Mouse (Mus musculus) heart, embryonic 12.5 days (tissue): ENCODE data around the gene Plk2. TPM values are rescaled to one million over a fixed set of nuclear protein-coding genes. Genes with fewer than 3 reads are reported as not detected.
"Not testable (repeated sequence)": the region's sequence is repeated elsewhere in the genome, so short reads cannot be mapped to it uniquely, and the experiment has no call there.

Experiments used
- ATAC-seq: fragments of 200-750 bp; cut with Nextera tagmentation; 2 replicates; pipeline ENCODE4 v1.8.0; 2017; ENCODE audit warnings: moderate TSS enrichment, moderate library complexity; ENCODE audit not compliant: insufficient number of reproducible peaks, low FRiP score
- H3K27ac ChIP-seq: fragments of 300-500 bp; sonication (generic); 2 replicates; pipeline ENCODE4 v1.5.1; 2016; ENCODE audit warnings: mild to moderate bottlenecking, moderate library complexity; ENCODE audit not compliant: poor library complexity, severe bottlenecking
- H3K27me3 ChIP-seq: fragments of 300-500 bp; sonication (generic); replicated peaks from 2 replicates; pipeline ENCODE4 v1.6.1; 2016; ENCODE audit warnings: mild to moderate bottlenecking, moderate library complexity
- H3K36me3 ChIP-seq: fragments of 300-500 bp; sonication (generic); 2 replicates; pipeline ENCODE4 v1.6.1; 2016; ENCODE audit warnings: mild to moderate bottlenecking, moderate library complexity
- H3K4me1 ChIP-seq: fragments of 300-500 bp; sonication (generic); replicated peaks from 2 replicates; pipeline ENCODE4 v1.6.1; 2016; ENCODE audit warnings: mild to moderate bottlenecking
- H3K4me2 ChIP-seq: fragments of 300-500 bp; sonication (generic); 2 replicates; pipeline ENCODE4 v1.6.1; 2016; ENCODE audit warnings: mild to moderate bottlenecking, moderate library complexity
- H3K4me3 ChIP-seq: fragments of 300-500 bp; sonication (generic); 2 replicates; pipeline ENCODE4 v1.5.1; 2016; ENCODE audit warnings: mild to moderate bottlenecking
- H3K9ac ChIP-seq: fragments of 300-500 bp; sonication (generic); 2 replicates; pipeline ENCODE4 v1.6.1; 2016; ENCODE audit warnings: mild to moderate bottlenecking, moderate library complexity
- H3K9me3 ChIP-seq: fragments of 300-500 bp; sonication (generic); replicated peaks from 2 replicates; pipeline ENCODE4 v1.6.1; 2016; ENCODE audit warnings: mild to moderate bottlenecking, moderate library complexity
- WGBS: fragments of 180-500 bp; shearing (Covaris S2); methylation state at CpG from one replicate; pipeline ENCODE4 v1.1.7; 2016; 5-methylcytosine and 5-hydroxymethylcytosine counted together
- polyA plus RNA-seq: library from polyadenylated mRNA; unstranded; fragments of >200 nt; fragmentation: Nextera tagmentation; extraction: Ambion mirVana; gene quantifications from 2 replicates; pipeline ENCODE4 v1.2.1, GENCODE M21; 2016

The Plk2 gene
- 168 and 171 TPM in 2 replicates for polyA plus RNA-seq

DNA sequence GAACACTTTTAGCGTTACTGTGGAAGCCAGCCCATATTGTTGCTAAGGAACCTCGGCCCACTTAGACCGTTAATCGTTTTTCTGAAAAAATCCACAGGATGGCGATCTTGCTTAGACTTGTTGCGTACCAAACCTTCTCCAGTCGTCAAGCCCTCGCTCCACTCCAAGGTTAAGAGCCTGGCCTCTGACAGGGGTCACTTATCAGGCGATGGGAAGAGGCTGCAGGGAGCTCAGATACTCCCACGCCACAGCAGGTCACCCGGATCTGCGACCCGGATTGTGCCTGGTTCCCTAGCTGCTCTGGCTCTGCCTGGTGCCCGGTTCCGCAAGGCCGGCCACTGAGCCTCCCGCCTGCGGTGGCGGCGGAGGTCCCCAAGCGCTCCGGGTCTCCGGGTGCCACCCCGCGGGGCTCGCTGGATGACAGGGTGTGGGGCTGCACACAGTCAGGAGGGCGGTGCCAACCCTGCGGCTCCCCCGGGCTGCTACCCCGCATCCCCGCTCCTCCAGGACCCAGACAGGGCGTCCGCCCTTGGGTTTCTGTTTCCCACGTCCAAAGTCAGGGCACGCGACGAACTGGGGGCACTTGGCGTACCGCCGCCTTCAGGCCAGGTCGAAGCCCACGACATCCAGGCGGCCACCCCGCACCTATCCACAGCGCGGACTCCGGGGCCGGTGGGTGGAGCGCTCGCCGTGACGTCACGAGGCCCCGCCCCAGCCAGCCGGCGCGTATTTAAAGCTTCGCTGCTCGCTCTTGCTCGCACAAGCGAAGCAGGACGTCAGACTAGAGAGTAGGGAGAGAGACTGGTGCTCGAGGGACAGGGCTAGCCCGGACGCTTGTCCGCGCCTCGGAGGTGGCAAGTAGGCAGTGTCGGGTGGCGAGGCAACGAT is at the start of gene Plk2:
Plk2 (plus strand) TSS at position 756 of the 888 bp plus-strand sequence.
- peak within 1 kb of the TSS; percentile 85 for H3K4me2 ChIP-seq
- WGBS = under 1% methylated on average over 71 of the region's 71 CpGs
- H3K36me3 ChIP-seq = peaks cover 29% of the 10 kb centered on the region

DNA sequence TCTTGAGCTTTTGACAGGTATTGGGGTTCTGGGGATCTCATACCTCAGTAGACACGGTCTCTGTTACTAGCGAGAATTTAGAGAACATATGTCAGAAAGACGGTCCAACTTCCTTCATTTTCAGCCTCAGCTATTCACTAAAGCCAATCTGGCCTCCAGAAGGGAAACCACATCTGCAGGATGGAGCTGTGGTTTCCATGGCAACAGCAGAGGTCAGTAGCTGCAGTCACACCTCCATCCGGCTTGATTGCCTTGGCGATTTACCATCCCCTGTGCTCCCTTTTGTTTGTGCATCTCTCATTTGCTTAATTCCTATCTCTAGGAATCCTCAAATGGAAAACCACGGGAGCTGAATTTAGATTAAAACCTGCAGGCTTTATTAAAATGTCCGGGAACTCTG is 48.1 kb upstream of the Plk2 start:
- no peaks in the 10 kb centered on the region for H3K36me3 ChIP-seq
- no peak overlapping the region for H3K4me2 ChIP-seq
- H3K4me3 ChIP-seq = no peak overlapping the region
- ATAC-seq = no peak
- H3K27me3 ChIP-seq = no peaks in the 10 kb centered on the region
- H3K4me1 ChIP-seq = no peaks in the 10 kb centered on the region
- no peak overlapping the region for H3K27ac ChIP-seq
- no peak overlapping the region for H3K9ac ChIP-seq
- WGBS = 59% methylated on average over 7 of the region's 7 CpGs
- H3K9me3 ChIP-seq = no peaks in the 10 kb centered on the region

More for the DNA sequence above, at the start of gene Plk2:
- no peaks in the 10 kb centered on the region for H3K9me3 ChIP-seq
- no peaks in the 10 kb centered on the region for H3K27me3 ChIP-seq
- peaks cover 33% of the 10 kb centered on the region for H3K4me1 ChIP-seq
- H3K4me3 ChIP-seq = peak within 1 kb of the TSS; percentile 97
- peak within 1 kb of the TSS; percentile 100 for H3K9ac ChIP-seq
- peak; percentile 93 for ATAC-seq
- peak within 1 kb of the TSS; percentile 90 for H3K27ac ChIP-seq

DNA sequence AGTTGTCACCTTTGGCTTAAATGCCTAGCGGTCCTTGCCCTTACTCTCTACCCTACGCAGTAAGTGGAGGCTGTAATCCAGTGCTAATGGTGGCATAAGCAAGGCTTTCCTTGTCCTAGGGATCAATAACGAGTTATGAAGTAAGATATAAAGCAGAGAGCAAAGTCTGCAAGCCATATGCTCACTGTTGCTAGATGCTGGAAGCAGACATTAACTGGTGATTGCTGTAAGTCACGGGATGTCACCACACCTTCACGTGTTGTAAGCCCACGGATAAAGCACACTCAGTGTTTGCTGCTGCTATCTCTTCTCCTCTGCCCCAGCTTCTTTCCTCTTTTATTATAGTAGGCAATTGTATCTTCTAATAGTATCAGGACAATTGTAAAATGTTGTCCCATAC is 43.8 kb upstream of the Plk2 start:
- Histone ChIP-seq H3K36me3 (no peaks in the 10 kb centered on the region), H3K27me3 (no peaks in the 10 kb centered on the region), H3K4me1 (no peaks in the 10 kb centered on the region), H3K4me2 (no peak overlapping the region), H3K9ac (no peak overlapping the region), H3K27ac (no peak overlapping the region), H3K4me3 (no peak overlapping the region), H3K9me3 (no peaks in the 10 kb centered on the region)
- ATAC-seq = no peak
- WGBS = 72% methylated on average over 6 of the region's 6 CpGs

DNA sequence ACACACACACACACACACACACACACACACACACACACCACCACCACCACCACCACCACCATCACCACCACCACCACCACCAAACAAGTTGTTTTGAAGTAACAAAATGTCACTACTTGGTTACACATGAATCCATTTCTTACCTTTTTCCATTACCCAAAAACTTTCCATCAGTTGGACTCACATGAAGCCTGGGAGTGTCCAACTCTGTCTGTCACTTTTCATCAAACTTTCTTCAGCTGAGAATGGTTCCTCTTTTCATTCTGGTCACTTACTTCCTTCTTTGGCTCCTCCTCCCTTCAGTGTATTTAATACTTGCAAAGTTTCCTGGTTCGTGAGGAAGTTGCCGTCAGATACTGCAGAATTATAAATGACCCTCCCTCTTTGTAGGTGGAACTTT is 37.9 kb upstream of the Plk2 start, which contains the start of gene Gapt:
Gapt (minus strand) TSS at position 259 of the 400 bp plus-strand sequence.
- no peaks in the 10 kb centered on the region for H3K4me1 ChIP-seq
- no peaks in the 10 kb centered on the region for H3K27me3 ChIP-seq
- H3K4me2 ChIP-seq = no peak within 1 kb of the TSS
- H3K27ac ChIP-seq = no peak within 1 kb of the TSS
- ATAC-seq = no peak
- 78% methylated on average over 2 of the region's 2 CpGs for WGBS
- no peaks in the 10 kb centered on the region for H3K36me3 ChIP-seq
- H3K9me3 ChIP-seq = no peaks in the 10 kb centered on the region
- H3K4me3 ChIP-seq = no peak within 1 kb of the TSS
- H3K9ac ChIP-seq = no peak within 1 kb of the TSS

DNA sequence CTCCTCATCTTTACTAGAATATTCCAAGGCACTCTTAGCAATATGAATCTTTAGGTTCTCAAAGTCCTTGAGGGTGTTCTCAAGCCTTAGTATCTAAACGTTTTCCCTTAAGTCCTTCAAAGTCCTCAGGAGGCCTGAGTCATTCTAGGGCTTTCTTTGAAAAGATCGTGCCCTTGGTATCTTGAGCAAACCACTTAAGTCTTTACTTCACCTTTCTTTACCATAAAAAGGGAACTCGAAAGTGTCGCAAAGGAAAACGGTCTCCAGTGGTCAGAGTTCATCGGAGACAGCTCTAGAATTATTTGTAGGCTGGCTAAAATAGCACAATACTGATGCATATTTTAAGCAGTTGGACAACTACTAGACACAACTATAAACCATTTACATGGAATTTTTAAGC is 31.1 kb upstream of the Plk2 start:
- Histone ChIP-seq H3K9me3 (no peaks in the 10 kb centered on the region), H3K4me1 (no peaks in the 10 kb centered on the region), H3K36me3 (no peaks in the 10 kb centered on the region), H3K27ac (no peak overlapping the region), H3K9ac (no peak overlapping the region), H3K27me3 (no peaks in the 10 kb centered on the region), H3K4me2 (no peak overlapping the region), H3K4me3 (no peak overlapping the region)
- no peak for ATAC-seq
- WGBS = 76% methylated on average over 6 of the region's 6 CpGs

DNA sequence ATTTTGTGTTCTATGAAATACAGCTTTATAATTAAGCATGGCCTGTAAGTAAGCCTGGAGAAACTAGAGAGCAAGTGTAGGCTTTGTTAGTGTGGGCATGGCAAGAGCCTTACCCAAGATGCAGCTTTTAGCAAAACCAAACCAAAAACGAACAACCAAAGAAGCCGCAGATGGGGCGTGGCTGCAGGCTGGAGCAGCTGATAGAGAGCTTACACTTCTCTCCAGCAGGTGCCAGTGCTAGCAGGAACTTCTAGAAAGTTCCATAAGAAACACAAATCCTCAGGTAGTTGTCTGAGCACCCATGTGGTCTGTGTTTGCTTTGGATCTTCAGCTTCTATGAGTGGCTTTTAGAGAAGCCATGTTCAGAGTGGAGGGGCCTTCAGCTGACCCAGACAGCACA is 28.4 kb upstream of the Plk2 start:
- Histone ChIP-seq H3K27me3 (no peaks in the 10 kb centered on the region), H3K27ac (no peak overlapping the region), H3K4me3 (no peak overlapping the region), H3K9me3 (no peaks in the 10 kb centered on the region), H3K4me2 (no peak overlapping the region), H3K36me3 (no peaks in the 10 kb centered on the region), H3K4me1 (no peaks in the 10 kb centered on the region), H3K9ac (no peak overlapping the region)
- WGBS = 77% methylated on average over 3 of the region's 3 CpGs
- ATAC-seq = no peak

DNA sequence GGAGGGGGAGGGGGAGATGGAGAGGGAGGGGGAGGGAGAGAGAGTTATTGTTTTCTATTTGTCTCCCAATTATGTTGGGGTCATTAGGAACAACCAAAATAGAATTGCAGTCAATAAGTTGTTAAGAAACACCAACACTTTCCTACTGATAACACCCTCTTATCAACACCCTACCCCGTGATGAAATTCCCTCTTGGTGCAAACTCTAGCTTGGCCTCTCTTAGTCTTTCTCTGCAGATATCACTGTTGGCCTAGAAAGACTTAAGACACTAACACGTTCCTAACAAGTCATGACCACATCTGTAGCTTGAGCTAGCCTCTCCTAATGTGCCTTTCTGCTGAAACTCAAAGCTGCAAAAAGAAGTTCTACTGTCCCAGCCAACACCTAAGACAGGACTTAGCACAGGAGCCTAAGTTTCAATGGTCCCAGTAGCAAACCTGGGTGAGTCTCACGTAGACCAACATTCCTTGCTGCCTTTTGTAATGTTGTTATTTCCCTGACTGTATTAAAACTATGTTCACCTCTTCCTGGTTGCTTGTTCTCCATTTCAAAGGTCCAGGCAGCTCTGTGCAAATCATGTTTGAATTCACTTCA is 26.8 kb upstream of the Plk2 start:
- H3K9me3 ChIP-seq = no peaks in the 10 kb centered on the region
- no peak overlapping the region for H3K27ac ChIP-seq
- no peak overlapping the region for H3K4me2 ChIP-seq
- WGBS = 49% methylated on average over 3 of the region's 3 CpGs
- H3K9ac ChIP-seq = no peak overlapping the region
- ATAC-seq = no peak
- no peaks in the 10 kb centered on the region for H3K36me3 ChIP-seq
- no peaks in the 10 kb centered on the region for H3K27me3 ChIP-seq
- no peaks in the 10 kb centered on the region for H3K4me1 ChIP-seq
- no peak overlapping the region for H3K4me3 ChIP-seq

DNA sequence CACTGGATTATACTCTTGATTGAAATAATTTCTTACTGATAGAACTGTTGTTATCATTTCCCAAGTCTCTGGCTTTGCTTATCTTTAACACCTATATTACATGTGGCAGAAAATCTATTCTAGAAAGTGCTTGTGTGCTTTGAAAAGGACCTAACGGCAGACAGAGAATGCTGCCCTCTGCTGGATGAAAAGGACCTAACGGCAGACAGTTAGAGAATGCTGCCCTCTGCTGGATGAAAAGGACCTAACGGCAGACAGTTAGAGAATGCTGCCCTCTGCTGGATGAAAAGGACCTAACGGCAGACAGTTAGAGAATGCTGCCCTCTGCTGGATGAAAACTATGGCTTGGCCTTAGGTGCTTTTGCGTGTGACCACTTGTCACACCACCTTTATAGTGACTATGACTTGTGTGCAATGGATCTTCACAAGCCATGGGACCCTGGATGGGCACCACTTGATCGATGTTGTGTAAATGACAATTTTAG is 26.2 kb upstream of the Plk2 start:
- ATAC-seq, H3K4me1 ChIP-seq, H3K4me3 ChIP-seq, H3K27ac ChIP-seq, H3K9me3 ChIP-seq, H3K4me2 ChIP-seq, H3K36me3 ChIP-seq, H3K27me3 ChIP-seq, H3K9ac ChIP-seq: not testable (repeated sequence)
- 54% methylated on average over 6 of the region's 6 CpGs for WGBS

DNA sequence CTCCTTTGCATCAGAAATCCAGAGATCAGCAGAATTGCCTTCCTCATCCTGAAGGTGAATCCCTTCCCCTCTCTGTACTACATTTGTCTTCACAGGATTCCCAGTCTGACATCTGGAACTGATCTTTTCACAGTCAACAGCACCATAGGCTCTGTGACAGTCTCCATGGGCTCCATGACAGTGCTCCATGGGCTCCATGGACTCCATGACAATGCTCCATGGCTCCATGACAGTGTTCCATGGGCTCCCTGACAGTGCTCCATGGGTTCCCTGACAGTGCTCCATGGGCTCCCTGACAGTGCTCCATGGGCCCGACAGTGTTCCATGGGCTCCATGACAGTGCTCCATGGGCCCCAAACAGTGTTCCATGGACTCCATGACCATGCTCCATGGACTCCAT is 25.2 kb upstream of the Plk2 start:
- no peaks in the 10 kb centered on the region for H3K36me3 ChIP-seq
- 76% methylated on average over 1 of the region's 1 CpGs for WGBS
- no peaks in the 10 kb centered on the region for H3K4me1 ChIP-seq
- H3K9ac ChIP-seq = no peak overlapping the region
- no peak overlapping the region for H3K4me2 ChIP-seq
- H3K27me3 ChIP-seq = no peaks in the 10 kb centered on the region
- no peak for ATAC-seq
- no peak overlapping the region for H3K27ac ChIP-seq
- no peaks in the 10 kb centered on the region for H3K9me3 ChIP-seq
- H3K4me3 ChIP-seq = no peak overlapping the region

DNA sequence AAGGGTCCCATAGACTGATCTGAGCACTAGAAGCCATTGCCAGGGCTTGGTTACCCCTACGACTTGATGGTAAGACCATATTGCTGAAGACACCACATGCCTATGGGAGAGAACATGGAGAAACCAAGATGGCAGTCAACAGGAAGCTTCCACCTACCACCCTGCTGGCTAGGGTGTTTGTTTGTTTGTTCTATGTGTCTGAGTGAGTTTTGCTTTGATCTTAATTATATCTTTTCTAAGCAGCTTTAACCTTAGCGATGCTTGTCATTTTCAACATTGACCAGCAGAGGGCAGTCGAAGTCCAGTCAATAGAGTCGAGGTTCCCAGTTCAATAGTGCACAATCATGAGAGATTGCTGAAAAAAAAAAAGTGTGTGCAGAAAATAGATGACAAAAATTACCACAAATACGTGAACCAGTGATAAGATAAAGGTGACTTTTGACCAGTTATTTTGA is 12.4 kb upstream of the Plk2 start:
- no peak overlapping the region for H3K9ac ChIP-seq
- no peak for ATAC-seq
- no peak overlapping the region for H3K27ac ChIP-seq
- no peaks in the 10 kb centered on the region for H3K36me3 ChIP-seq
- peaks cover 8% of the 10 kb centered on the region for H3K4me1 ChIP-seq
- no peaks in the 10 kb centered on the region for H3K27me3 ChIP-seq
- H3K4me3 ChIP-seq = no peak overlapping the region
- WGBS = 18% methylated on average over 5 of the region's 5 CpGs
- H3K9me3 ChIP-seq = no peaks in the 10 kb centered on the region
- H3K4me2 ChIP-seq = no peak overlapping the region

DNA sequence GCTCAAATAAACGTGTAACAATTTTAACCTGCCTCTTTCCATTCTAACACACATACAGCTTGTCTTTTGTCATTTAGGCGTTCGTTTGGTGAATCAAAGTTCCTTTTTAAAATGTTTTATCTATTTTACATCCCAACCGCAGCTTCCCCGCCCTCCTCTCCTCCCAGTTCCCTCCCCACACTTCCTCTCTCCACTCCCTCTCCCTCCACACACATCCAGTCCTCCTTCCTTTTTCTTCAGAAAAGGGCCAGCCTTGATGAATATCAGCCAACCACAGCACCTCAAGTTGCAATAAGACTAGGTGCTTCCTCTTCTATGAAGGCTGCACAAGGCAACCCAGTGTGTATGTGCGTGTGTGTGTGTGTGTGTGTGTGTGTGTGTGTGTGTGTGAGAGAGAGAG is 10.3 kb upstream of the Plk2 start:
- WGBS = 62% methylated on average over 6 of the region's 6 CpGs
- H3K4me3 ChIP-seq = no peak overlapping the region

More for the DNA sequence above, 10.3 kb upstream of the Plk2 start:
- Histone ChIP-seq H3K27me3 (no peaks in the 10 kb centered on the region), H3K36me3 (no peaks in the 10 kb centered on the region), H3K9ac (no peak overlapping the region), H3K27ac (no peak overlapping the region), H3K4me2 (no peak overlapping the region), H3K9me3 (no peaks in the 10 kb centered on the region), H3K4me1 (peaks cover under 1% of the 10 kb centered on the region; the same call in 1 of the 2 replicates)
- no peak for ATAC-seq
